In genomic region chr10:82629586-82630255, GRCm38 (mm10) we compare ENCODE assay signal across 7 mouse cellular contexts. TPM values are rescaled to one million over a fixed set of nuclear protein-coding genes. Genes with fewer than 3 reads are reported as not detected.
DNase-seq lines count a peak whose midpoint lies in the region; ATAC-seq lines count a peak whose summit lies in the region.
"Not testable (repeated sequence)": the region's sequence is repeated elsewhere in the genome, so short reads cannot be mapped to it uniquely, and the experiment has no call there.

Gene Tdg, plus strand, starts transcription at chr10:82629828.

- intact Hi-C loops in gastrocnemius, postnatal 36 days (cut with DNase I), result not testable (repeated sequence)
- intact Hi-C loops in left cerebral cortex, postnatal 25 days (cut with DNase I), result loop anchor here (10.0 kb wide), 1 partner anchor 225 kb away; no protein-coding TSS in a partner anchor

- H3K36me3 ChIP-seq in intestine, embryonic 15.5 days, result not testable (repeated sequence)
- peaks cover 37% of the 10 kb centered on the region for H3K36me3 ChIP-seq in midbrain, embryonic 10.5 days

- peak; percentile 99 for ATAC-seq in intestine, embryonic 15.5 days

- H3K27ac ChIP-seq in intestine, embryonic 15.5 days, result peak within 1 kb of the TSS; percentile 84
- peak within 1 kb of the TSS; percentile 96 for H3K27ac ChIP-seq in midbrain, embryonic 10.5 days (replicated peaks)

- WGBS in intestine, embryonic 15.5 days, result under 1% methylated on average over 64 of the region's 78 CpGs
- under 1% methylated on average over 76 of the region's 78 CpGs for WGBS in midbrain, embryonic 10.5 days

- H3K4me1 ChIP-seq in intestine, embryonic 15.5 days (replicated peaks), result peaks cover 13% of the 10 kb centered on the region
- peaks cover 22% of the 10 kb centered on the region for H3K4me1 ChIP-seq in midbrain, embryonic 10.5 days

- H3K9me3 ChIP-seq in intestine, embryonic 15.5 days; midbrain, embryonic 10.5 days (replicated peaks): not testable (repeated sequence)

- not testable (repeated sequence) for H3K27me3 ChIP-seq in intestine, embryonic 15.5 days (replicated peaks); midbrain, embryonic 10.5 days (ENCODE audit: low read depth, poor library complexity, severe bottlenecking)

- H3K9ac ChIP-seq in intestine, embryonic 15.5 days, result peak within 1 kb of the TSS; percentile 91

- DNase-seq in adrenal gland, adult 2 months, result peak; percentile 95
- peak; percentile 90 for DNase-seq in embryo, embryonic 11.5 days (ENCODE audit: low read depth, low spot score)
- DNase-seq in gastrocnemius, postnatal 36 days, result peak; percentile 83 to 91
- DNase-seq in left cerebral cortex, postnatal 25 days (ENCODE audit: low spot score in 2 of 2), result peak; percentile 90 to 93
- DNase-seq in midbrain, embryonic 10.5 days (ENCODE audit: low spot score), result peak; percentile 95
- DNase-seq in right cerebral cortex, postnatal 4 days, result peak; percentile 90

- H3K4me3 ChIP-seq in intestine, embryonic 15.5 days (replicated peaks), result peak within 1 kb of the TSS; percentile 74
- H3K4me3 ChIP-seq in midbrain, embryonic 10.5 days, result peak within 1 kb of the TSS; percentile 85

- H3K4me2 ChIP-seq in intestine, embryonic 15.5 days (replicated peaks), result peak within 1 kb of the TSS; percentile 77

RNA-seq across cellular contexts. Expression of gene Tdg, which starts in this region (rescaled TPM):
- total RNA-seq in adrenal gland, adult 2 months (2021), result 10 to 100 TPM; 20.8 to 25.1 TPM
- polyA plus RNA-seq in adrenal gland, adult 2 months (2012; rRNA removed), result 7.0 and 11.6 TPM in 2 replicates
- 10 to 100 TPM; 15.3 to 15.5 TPM for total RNA-seq in gastrocnemius, postnatal 36 days (2021)
- polyA plus RNA-seq in intestine, embryonic 15.5 days (2015; fragmentation: Nextera tagmentation; extraction: Ambion mirVana), result 122 and 128 TPM in 2 replicates
- total RNA-seq in left cerebral cortex, postnatal 25 days (2021), result 10 to 100 TPM; 50.0 to 55.6 TPM
- polyA plus RNA-seq in midbrain, embryonic 10.5 days (2016; fragmentation: Nextera tagmentation; extraction: Ambion mirVana), result 288 and 307 TPM in 2 replicates

Comparison
In these comparisons a context has a peak if more than half of its experiments do, and no peak if none do; other contexts are left out.
1. Peak in every context shown above with its lines: DNase-seq, ATAC-seq, H3K4me3 ChIP-seq and H3K27ac ChIP-seq.